8 mouse cellular contexts compared by ENCODE assay signal in the genomic region with DNA sequence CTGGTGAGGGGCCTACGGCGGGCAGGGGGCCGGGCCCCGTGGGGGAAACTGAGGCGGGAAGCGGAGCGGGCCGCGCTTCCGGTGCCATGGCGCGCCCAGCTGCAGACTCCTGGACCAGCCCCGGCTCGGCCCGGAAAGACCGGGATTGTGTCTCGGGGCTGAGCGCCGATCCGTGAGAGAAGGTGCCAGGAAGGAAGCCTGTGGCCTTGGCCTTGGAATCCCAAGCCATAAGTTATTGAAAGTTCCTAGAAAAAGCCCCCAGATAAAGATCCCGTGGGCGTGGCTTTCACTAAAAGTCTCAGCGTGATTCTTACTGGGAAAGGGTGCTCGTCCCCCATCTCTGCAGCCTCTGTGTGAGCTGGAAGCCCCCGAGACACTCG. TPM values are rescaled to one million over a fixed set of nuclear protein-coding genes. Genes with fewer than 3 reads are reported as not detected.
DNase-seq lines count a peak whose midpoint lies in the region; ATAC-seq and TF ChIP-seq lines count a peak whose summit lies in the region.

No protein-coding gene starts in this region.

- peak overlapping the region; percentile 72 for H3K27ac ChIP-seq in lung, embryonic 14.5 days (ENCODE audit: low read depth)
- peak overlapping the region; percentile 29 for H3K27ac ChIP-seq in embryonic facial prominence, embryonic 11.5 days (replicated peaks; ENCODE audit: low read depth, low read length)
- H3K27ac ChIP-seq in limb, embryonic 11.5 days (replicated peaks; ENCODE audit: low read depth, low read length) = peak overlapping the region; percentile 71
- H3K27ac ChIP-seq in neural tube, embryonic 15.5 days (replicated peaks) = peak overlapping the region; percentile 86

- peak overlapping the region; percentile 70 for H3K4me2 ChIP-seq in lung, embryonic 14.5 days
- H3K4me2 ChIP-seq in embryonic facial prominence, embryonic 11.5 days (ENCODE audit: low read depth, low read length) = peak overlapping the region; percentile 74
- peak overlapping the region; percentile 91 for H3K4me2 ChIP-seq in limb, embryonic 11.5 days (ENCODE audit: low read depth, severe bottlenecking)
- peak overlapping the region; percentile 97 for H3K4me2 ChIP-seq in neural tube, embryonic 15.5 days

- H3K9me3 ChIP-seq in lung, embryonic 14.5 days (ENCODE audit: low read depth, low read length) = no peaks in the 10 kb centered on the region
- no peaks in the 10 kb centered on the region for H3K9me3 ChIP-seq in embryonic facial prominence, embryonic 11.5 days (replicated peaks; ENCODE audit: control insufficient read depth, low read length)
- no peaks in the 10 kb centered on the region for H3K9me3 ChIP-seq in limb, embryonic 11.5 days (ENCODE audit: control insufficient read depth, low read length)
- H3K9me3 ChIP-seq in neural tube, embryonic 15.5 days (replicated peaks) = no peaks in the 10 kb centered on the region

- no peak for TF ChIP-seq CTCF in lung, embryonic 14.5 days (IDR thresholded peaks at IDR 0.05; ENCODE audit: low read depth)

- peaks cover 9% of the 10 kb centered on the region for H3K4me1 ChIP-seq in lung, embryonic 14.5 days (ENCODE audit: insufficient read depth)
- H3K4me1 ChIP-seq in embryonic facial prominence, embryonic 11.5 days (ENCODE audit: control insufficient read depth, insufficient read depth, low read length) = peaks cover 2% of the 10 kb centered on the region; the same call in 1 of the 2 replicates
- peaks cover 25% of the 10 kb centered on the region for H3K4me1 ChIP-seq in limb, embryonic 11.5 days (ENCODE audit: control insufficient read depth, insufficient read depth, low read length)
- H3K4me1 ChIP-seq in neural tube, embryonic 15.5 days = peaks cover 46% of the 10 kb centered on the region

- peaks cover 32% of the 10 kb centered on the region for H3K36me3 ChIP-seq in lung, embryonic 14.5 days (ENCODE audit: insufficient read depth)
- H3K36me3 ChIP-seq in embryonic facial prominence, embryonic 11.5 days (replicated peaks; ENCODE audit: control insufficient read depth, insufficient read depth, low read depth, low read length) = peaks cover 7% of the 10 kb centered on the region; the same call in 1 of the 2 replicates
- H3K36me3 ChIP-seq in limb, embryonic 11.5 days (ENCODE audit: control insufficient read depth, insufficient read depth, low read length) = peaks cover 12% of the 10 kb centered on the region
- H3K36me3 ChIP-seq in neural tube, embryonic 15.5 days = peaks cover 26% of the 10 kb centered on the region

- H3K9ac ChIP-seq in lung, embryonic 14.5 days = peak overlapping the region; percentile 92
- peak overlapping the region; percentile 93 for H3K9ac ChIP-seq in embryonic facial prominence, embryonic 11.5 days (replicated peaks; ENCODE audit: low read length)
- H3K9ac ChIP-seq in limb, embryonic 11.5 days (ENCODE audit: low read length) = peak overlapping the region; percentile 95
- H3K9ac ChIP-seq in neural tube, embryonic 15.5 days (replicated peaks) = peak overlapping the region; percentile 99

- WGBS in lung, embryonic 14.5 days = 0% methylated on average over 26 of the region's 26 CpGs
- under 1% methylated on average over 25 of the region's 26 CpGs for WGBS in embryonic facial prominence, embryonic 11.5 days
- WGBS in limb, embryonic 11.5 days = under 1% methylated on average over 26 of the region's 26 CpGs
- under 1% methylated on average over 25 of the region's 26 CpGs for WGBS in neural tube, embryonic 15.5 days

- no peak; the same call in 1 of the 2 replicates for ATAC-seq in lung, embryonic 14.5 days (ENCODE audit: insufficient read depth)
- peak; percentile 60; the same call in 1 of the 2 replicates for ATAC-seq in embryonic facial prominence, embryonic 11.5 days (replicated peaks; ENCODE audit: insufficient number of reproducible peaks, low FRiP score, low TSS enrichment, low read depth)
- ATAC-seq in limb, embryonic 11.5 days (ENCODE audit: insufficient number of reproducible peaks, low FRiP score, low TSS enrichment, low read depth) = no peak
- ATAC-seq in neural tube, embryonic 15.5 days (ENCODE audit: low FRiP score) = peak; percentile 46

- DNase-seq in lung, embryonic 14.5 days = peak; percentile 62
- no peak for DNase-seq in lung, postnatal 25 days (ENCODE audit: low spot score)
- DNase-seq in embryonic facial prominence, embryonic 11.5 days (ENCODE audit: low spot score) = peak; percentile 48
- no peak for DNase-seq in limb, embryonic 11.5 days (ENCODE audit: low spot score)
- DNase-seq in T-cell, adult 2 months (ENCODE audit: low spot score) = no peak
- no peak for DNase-seq in spleen, postnatal 10 days (ENCODE audit: low spot score in 2 of 2)
- DNase-seq in layer of hippocampus, postnatal 25 days (ENCODE audit: extremely low spot score in 1 of 2, low spot score in 1 of 2) = no peak

- no peaks in the 10 kb centered on the region for H3K27me3 ChIP-seq in lung, embryonic 14.5 days (ENCODE audit: insufficient read depth, low read length)
- H3K27me3 ChIP-seq in embryonic facial prominence, embryonic 11.5 days (ENCODE audit: control insufficient read depth, insufficient read depth, low read length) = no peaks in the 10 kb centered on the region
- H3K27me3 ChIP-seq in limb, embryonic 11.5 days (ENCODE audit: control insufficient read depth, insufficient read depth, low read length) = no peaks in the 10 kb centered on the region
- no peaks in the 10 kb centered on the region for H3K27me3 ChIP-seq in neural tube, embryonic 15.5 days (replicated peaks)

- peak overlapping the region; percentile 91 for H3K4me3 ChIP-seq in lung, embryonic 14.5 days (ENCODE audit: low read depth, low read length)
- peak overlapping the region; percentile 72 for H3K4me3 ChIP-seq in embryonic facial prominence, embryonic 11.5 days (ENCODE audit: low read depth, low read length)
- peak overlapping the region; percentile 97 for H3K4me3 ChIP-seq in limb, embryonic 11.5 days (ENCODE audit: low read depth, low read length)
- H3K4me3 ChIP-seq in neural tube, embryonic 15.5 days (replicated peaks) = peak overlapping the region; percentile 97

RNA-seq across cellular contexts. Expression of a gene that starts 0.7 kb away (rescaled TPM):
- polyA plus RNA-seq in lung, embryonic 14.5 days (2014; fragmentation: Nextera tagmentation; extraction: Ambion mirVana) = 94.3 and 104 TPM in 2 replicates
- polyA plus RNA-seq in embryonic facial prominence, embryonic 11.5 days (2014; fragmentation: Nextera tagmentation; extraction: Ambion mirVana) = 93.8 and 106 TPM in 2 replicates
- polyA plus RNA-seq in limb, embryonic 11.5 days (2014; fragmentation: Nextera tagmentation; extraction: Ambion mirVana) = 101 and 109 TPM in 2 replicates
- 99.0 and 105 TPM in 2 replicates for polyA plus RNA-seq in neural tube, embryonic 15.5 days (2015; fragmentation: Nextera tagmentation; extraction: Ambion mirVana)
- total RNA-seq in layer of hippocampus, postnatal 25 days (2021) = 10 to 100 TPM; 38.0 to 39.7 TPM

RNA-seq across cellular contexts. Expression of a gene that starts 28.6 kb away (rescaled TPM):
- polyA plus RNA-seq in lung, embryonic 14.5 days (2014; fragmentation: Nextera tagmentation; extraction: Ambion mirVana) = 20.4 and 20.5 TPM in 2 replicates
- polyA plus RNA-seq in embryonic facial prominence, embryonic 11.5 days (2014; fragmentation: Nextera tagmentation; extraction: Ambion mirVana) = 11.9 and 13.9 TPM in 2 replicates
- 14.8 and 17.7 TPM in 2 replicates for polyA plus RNA-seq in limb, embryonic 11.5 days (2014; fragmentation: Nextera tagmentation; extraction: Ambion mirVana)
- polyA plus RNA-seq in neural tube, embryonic 15.5 days (2015; fragmentation: Nextera tagmentation; extraction: Ambion mirVana) = 16.6 and 20.5 TPM in 2 replicates
- 100 to 1,000 TPM; 226 to 231 TPM for total RNA-seq in layer of hippocampus, postnatal 25 days (2021)

Comparison
In these comparisons a context has a peak if more than half of its experiments do, and no peak if none do; other contexts are left out.
1. DNase-seq: peak in lung, embryonic 14.5 days (single experiment) and embryonic facial prominence, embryonic 11.5 days (single experiment); none in lung, postnatal 25 days (single experiment), limb, embryonic 11.5 days (single experiment), T-cell, adult 2 months (single experiment), spleen, postnatal 10 days (0 of 2) and layer of hippocampus, postnatal 25 days (0 of 2).
2. ATAC-seq: peak in embryonic facial prominence, embryonic 11.5 days (single experiment) and neural tube, embryonic 15.5 days (single experiment); none in lung, embryonic 14.5 days (single experiment) and limb, embryonic 11.5 days (single experiment).
3. H3K27ac ChIP-seq: peak in every context shown above with its lines; median percentile 86 in neural tube, embryonic 15.5 days; 72 in lung, embryonic 14.5 days; 71 in limb, embryonic 11.5 days; 29 in embryonic facial prominence, embryonic 11.5 days.
4. Peak in every context shown above with its lines, with median percentiles within 50 percentile points of each other: H3K4me2 ChIP-seq, H3K4me3 ChIP-seq and H3K9ac ChIP-seq.